Mouse (Mus musculus) midbrain, embryonic 11.5 days (tissue): ENCODE measurements around the gene Armh3. TPM values are rescaled to one million over a fixed set of nuclear protein-coding genes. Genes with fewer than 3 reads are reported as not detected.
A peak's percentile ranks its signal among the peaks of the same experiment; 100 is the strongest.
"Not testable (repeated sequence)": the region's sequence is repeated elsewhere in the genome, so short reads cannot be mapped to it uniquely, and the experiment has no call there.

ENCODE experiments used
- ATAC-seq: fragments of 200-750 bp; cut with Nextera tagmentation; 2 replicates; pipeline ENCODE4 v1.8.0; 2017; ENCODE audit warnings: moderate TSS enrichment, moderate library complexity; ENCODE audit not compliant: low FRiP score
- DNase-seq: peaks from one replicate; pipeline ENCODE4 v3.0.0; 2015; ENCODE audit warnings: low spot score; ENCODE audit errors: missing footprints
- H3K27ac ChIP-seq: fragments of 300-500 bp; sonication (generic); 2 replicates; pipeline ENCODE4 v1.5.1; 2014; ENCODE audit warnings: low read depth, low read length
- H3K27me3 ChIP-seq: fragments of 300-500 bp; sonication (generic); 2 replicates; pipeline ENCODE4 v1.6.1; 2014; ENCODE audit warnings: mild to moderate bottlenecking, low read length, moderate library complexity, mixed read lengths; ENCODE audit not compliant: control insufficient read depth, insufficient read depth
- H3K36me3 ChIP-seq: fragments of 300-500 bp; sonication (generic); 2 replicates; pipeline ENCODE4 v1.6.1; 2014; ENCODE audit warnings: mild to moderate bottlenecking, low read length, moderate library complexity, mixed read lengths; ENCODE audit not compliant: control insufficient read depth, insufficient read depth
- H3K4me1 ChIP-seq: fragments of 300-500 bp; sonication (generic); 2 replicates; pipeline ENCODE4 v1.6.1; 2014; ENCODE audit warnings: low read length; ENCODE audit not compliant: control insufficient read depth, insufficient read depth
- H3K4me2 ChIP-seq: fragments of 300-500 bp; sonication (generic); 2 replicates; pipeline ENCODE4 v1.6.1; 2014; ENCODE audit warnings: mild to moderate bottlenecking, moderate library complexity
- H3K4me3 ChIP-seq: fragments of 300-500 bp; sonication (generic); 2 replicates; pipeline ENCODE4 v1.5.1; 2014; ENCODE audit warnings: low read depth, low read length
- H3K9ac ChIP-seq: fragments of 300-500 bp; sonication (generic); 2 replicates; pipeline ENCODE4 v1.6.1; 2014; ENCODE audit warnings: low read length
- H3K9me3 ChIP-seq: fragments of 300-500 bp; sonication (generic); 2 replicates; pipeline ENCODE4 v1.6.1; 2016; ENCODE audit warnings: low read length; ENCODE audit not compliant: control insufficient read depth
- WGBS: fragments of 180-500 bp; shearing (Covaris S2); extraction: QIAGEN DNeasy Blood & Tissue Kit; methylation state at CpG from one replicate; pipeline ENCODE4 v1.1.7; 2014; 5-methylcytosine and 5-hydroxymethylcytosine counted together
- polyA plus RNA-seq: library from polyadenylated mRNA; unstranded; fragments of >200 nt; fragmentation: Nextera tagmentation; extraction: Ambion mirVana; gene quantifications from 2 replicates; pipeline ENCODE4 v1.2.1, GENCODE M21; 2014

The Armh3 gene
- polyA plus RNA-seq, 1 experiment from 2014 or later: 13.9 TPM

DNA sequence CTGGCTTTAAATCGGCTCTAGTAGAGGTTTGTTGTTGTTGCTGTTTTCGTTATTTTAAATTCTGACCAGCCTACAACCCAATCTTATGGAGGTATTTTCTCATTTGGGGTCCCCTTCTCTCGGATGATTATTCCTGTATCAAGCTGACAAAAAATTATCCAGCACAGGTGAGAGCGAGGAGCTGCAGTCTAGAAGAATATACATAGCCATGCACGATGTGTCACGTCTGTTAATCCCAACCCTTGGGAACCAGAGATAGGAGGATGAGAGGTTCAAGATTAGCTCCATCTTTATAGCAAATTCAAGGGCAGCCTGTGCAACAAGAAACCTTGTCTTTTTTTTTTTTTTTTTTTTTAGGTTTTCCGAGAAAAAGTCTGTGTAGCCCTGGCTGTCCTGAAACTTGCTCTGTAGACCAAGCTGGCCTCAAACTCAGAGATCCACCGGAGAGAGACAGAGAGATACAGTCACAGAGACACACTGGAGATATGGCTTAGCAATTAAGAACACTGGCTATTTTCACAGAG is 468 bp upstream of the Armh3 start:
- Histone ChIP-seq H3K4me2 (peak overlapping the region; percentile 62), H3K4me1 (peaks cover 2% of the 10 kb centered on the region), H3K9me3 (no peaks in the 10 kb centered on the region), H3K4me3 (peak overlapping the region; percentile 76), H3K27me3 (peaks cover 3% of the 10 kb centered on the region; the same call in 1 of the 2 replicates), H3K9ac (no peak overlapping the region), H3K27ac (no peak overlapping the region), H3K36me3 (no peaks in the 10 kb centered on the region)
- ATAC-seq: no peak
- WGBS: 16% methylated on average over 8 of the region's 8 CpGs
- DNase-seq: no peak

DNA sequence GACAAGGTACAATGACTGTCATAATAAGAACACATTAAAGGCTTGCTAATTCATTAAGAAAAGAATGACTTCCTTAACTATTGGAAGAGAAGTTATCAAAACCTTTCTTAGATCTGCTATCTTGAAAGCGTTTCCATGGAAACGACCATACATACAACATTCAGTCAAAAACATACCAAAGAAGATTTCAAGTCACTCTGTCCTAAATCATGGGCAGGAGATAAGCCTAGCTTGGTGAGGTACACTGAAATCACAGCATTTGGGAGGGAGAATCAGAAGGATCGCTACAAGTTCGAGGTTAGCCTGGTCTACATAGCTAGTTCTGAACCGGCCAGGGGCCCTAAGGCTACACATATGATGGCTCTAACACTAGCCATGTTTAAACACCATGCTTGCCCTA is 923 bp downstream of the Armh3 start:
- 62% methylated on average over 5 of the region's 5 CpGs for WGBS
- Histone ChIP-seq H3K9ac (peak overlapping the region; percentile 77), H3K36me3 (no peaks in the 10 kb centered on the region), H3K4me1 (no peaks in the 10 kb centered on the region), H3K4me2 (peak overlapping the region; percentile 62), H3K9me3 (no peaks in the 10 kb centered on the region), H3K4me3 (peak overlapping the region; percentile 76), H3K27ac (no peak overlapping the region), H3K27me3 (no peaks in the 10 kb centered on the region)
- ATAC-seq (no peak), DNase-seq (peak; percentile 85)

DNA sequence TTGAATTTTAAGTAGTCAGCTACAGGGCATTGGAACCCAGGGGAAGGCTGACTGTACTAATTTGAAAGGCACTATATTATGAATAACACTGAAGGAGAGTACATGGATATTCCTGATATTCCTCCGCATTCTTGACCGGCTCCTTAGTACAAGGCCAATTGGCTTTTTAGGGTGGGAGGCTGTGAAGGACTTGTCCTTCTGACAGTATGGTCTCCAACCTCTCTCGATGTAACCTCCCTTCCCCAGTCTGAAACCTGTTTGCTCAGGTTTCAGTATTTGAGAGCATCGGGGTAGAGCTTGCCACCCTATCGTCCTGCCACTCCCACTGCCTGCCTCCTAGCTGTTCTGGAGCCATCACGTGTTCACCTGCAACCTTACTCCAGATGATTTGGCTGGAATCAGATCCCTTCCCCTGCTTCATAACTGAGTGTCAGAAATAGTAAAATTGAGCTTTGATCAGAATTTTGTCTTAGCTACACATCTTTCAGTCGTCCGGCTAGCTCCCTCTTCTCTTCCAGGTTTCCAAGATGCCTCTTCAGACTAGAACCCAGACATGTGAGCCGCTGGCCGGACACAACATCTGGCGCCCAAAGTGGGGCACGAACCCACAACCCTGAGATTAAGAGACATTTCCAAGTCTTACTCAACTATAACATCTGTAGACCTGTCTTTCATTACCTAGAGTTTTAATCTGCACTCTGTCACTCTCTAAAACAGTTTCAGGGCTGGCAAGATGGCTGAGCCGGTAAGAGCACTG is 4.1 kb downstream of the Armh3 start:
- ATAC-seq (no peak), DNase-seq (no peak)
- H3K4me2 ChIP-seq: no peak overlapping the region
- no peaks in the 10 kb centered on the region for H3K36me3 ChIP-seq
- H3K4me1 ChIP-seq: no peaks in the 10 kb centered on the region
- no peak overlapping the region for H3K27ac ChIP-seq
- H3K27me3 ChIP-seq: no peaks in the 10 kb centered on the region
- H3K9ac ChIP-seq: no peak overlapping the region
- WGBS: 95% methylated on average over 13 of the region's 13 CpGs
- H3K9me3 ChIP-seq: no peaks in the 10 kb centered on the region
- H3K4me3 ChIP-seq: no peak overlapping the region

DNA sequence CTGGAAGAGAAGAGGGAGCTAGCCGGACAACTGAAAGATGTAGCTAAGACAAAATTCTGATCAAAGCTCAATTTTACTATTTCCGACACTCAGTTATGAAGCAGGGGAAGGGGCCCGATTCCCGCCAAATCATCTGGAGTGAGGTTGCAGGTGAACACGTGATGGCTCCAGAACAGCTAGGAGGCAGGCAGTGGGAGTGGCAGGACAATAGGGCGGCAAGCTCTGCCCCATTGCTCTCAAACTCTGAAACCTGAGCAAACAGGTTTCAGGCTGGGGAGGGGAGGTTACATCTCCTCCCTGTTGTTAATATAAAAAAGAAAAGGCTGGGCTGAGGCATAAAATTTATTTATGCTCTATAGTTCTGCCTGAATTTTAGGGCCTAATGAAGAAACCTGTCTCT is 4.8 kb downstream of the Armh3 start:
- H3K9me3 ChIP-seq, H3K36me3 ChIP-seq, DNase-seq, H3K4me2 ChIP-seq, H3K4me1 ChIP-seq, ATAC-seq, H3K9ac ChIP-seq, H3K27me3 ChIP-seq, H3K4me3 ChIP-seq, H3K27ac ChIP-seq: not testable (repeated sequence)
- WGBS: 87% methylated on average over 6 of the region's 6 CpGs

- ATAC-seq (no peak), DNase-seq (no peak)
- no peaks in the 10 kb centered on the region for H3K4me1 ChIP-seq
- no peak overlapping the region for H3K4me3 ChIP-seq
- H3K36me3 ChIP-seq: no peaks in the 10 kb centered on the region
- H3K9ac ChIP-seq: no peak overlapping the region
- no peak overlapping the region for H3K4me2 ChIP-seq
- H3K27me3 ChIP-seq: no peaks in the 10 kb centered on the region
- H3K27ac ChIP-seq: no peak overlapping the region
- 90% methylated on average over 3 of the region's 3 CpGs for WGBS
- H3K9me3 ChIP-seq: no peaks in the 10 kb centered on the region
These were observed 7.1 kb downstream of the Armh3 start for GRCm38 (mm10) chr19:45991171-45991570.

- DNase-seq (no peak), ATAC-seq (no peak)
- Histone ChIP-seq H3K4me1 (no peaks in the 10 kb centered on the region), H3K27ac (no peak overlapping the region), H3K36me3 (no peaks in the 10 kb centered on the region), H3K4me3 (no peak overlapping the region), H3K4me2 (no peak overlapping the region), H3K27me3 (no peaks in the 10 kb centered on the region), H3K9me3 (no peaks in the 10 kb centered on the region), H3K9ac (no peak overlapping the region)
- 89% methylated on average over 3 of the region's 3 CpGs for WGBS
These were observed 10.1 kb downstream of the Armh3 start for GRCm38 (mm10) chr19:45988238-45988637.

DNA sequence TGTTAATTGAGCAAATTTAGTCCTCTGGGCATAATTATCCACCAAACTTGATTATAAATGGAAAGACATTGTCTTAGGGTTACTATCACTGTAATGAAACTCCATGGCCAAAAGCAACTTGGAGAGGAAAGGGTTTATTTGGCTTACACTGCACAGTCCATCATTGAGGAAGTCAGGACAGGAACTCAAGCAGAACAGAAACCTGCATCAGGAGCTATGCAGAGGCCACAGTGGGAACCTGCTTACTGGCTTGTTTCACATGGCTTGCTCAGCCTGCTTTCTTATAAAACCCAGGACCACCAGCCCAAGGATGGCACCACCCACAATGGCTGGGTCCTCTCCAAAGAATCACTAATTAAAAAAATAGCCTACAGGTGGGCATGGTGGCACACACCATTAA is 13.9 kb downstream of the Armh3 start:
- H3K4me2 ChIP-seq: no peak overlapping the region
- no peaks in the 10 kb centered on the region for H3K27me3 ChIP-seq
- H3K4me1 ChIP-seq: no peaks in the 10 kb centered on the region
- no peak overlapping the region for H3K9ac ChIP-seq
- H3K27ac ChIP-seq: no peak overlapping the region
- ATAC-seq (no peak), DNase-seq (no peak)
- H3K9me3 ChIP-seq: no peaks in the 10 kb centered on the region
- H3K4me3 ChIP-seq: no peak overlapping the region
- no peaks in the 10 kb centered on the region for H3K36me3 ChIP-seq

- ATAC-seq (no peak), DNase-seq (no peak)
- no peak overlapping the region for H3K9ac ChIP-seq
- H3K36me3 ChIP-seq: no peaks in the 10 kb centered on the region
- 48% methylated on average over 5 of the region's 5 CpGs for WGBS
- H3K4me1 ChIP-seq: no peaks in the 10 kb centered on the region
- H3K9me3 ChIP-seq: no peaks in the 10 kb centered on the region
- H3K27ac ChIP-seq: no peak overlapping the region
- no peaks in the 10 kb centered on the region for H3K27me3 ChIP-seq
- no peak overlapping the region for H3K4me2 ChIP-seq
- H3K4me3 ChIP-seq: no peak overlapping the region
These were observed 37.5 kb downstream of the Armh3 start for GRCm38 (mm10) chr19:45960770-45961169.

DNA sequence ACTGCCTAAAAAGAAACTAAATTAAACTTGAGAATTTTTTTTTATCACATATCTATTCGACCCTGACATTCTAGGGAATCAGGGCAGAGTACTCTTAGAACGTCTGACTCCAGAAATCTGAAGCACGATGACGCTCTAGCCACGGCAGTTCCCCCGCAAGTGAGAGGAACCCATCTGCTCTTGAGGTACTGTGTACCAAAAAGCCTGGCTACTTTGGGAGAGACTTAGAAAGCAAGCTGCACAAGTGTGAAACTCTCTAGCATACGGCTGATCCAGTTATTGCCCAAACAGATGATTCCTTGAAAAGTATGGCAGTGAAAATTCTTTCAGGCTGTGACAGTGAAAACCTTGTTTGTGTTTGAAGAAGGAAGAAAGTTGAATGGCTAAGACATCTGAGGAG is 41.6 kb downstream of the Armh3 start:
- Histone ChIP-seq H3K36me3 (no peaks in the 10 kb centered on the region), H3K9me3 (no peaks in the 10 kb centered on the region), H3K9ac (no peak overlapping the region), H3K4me2 (no peak overlapping the region), H3K27me3 (no peaks in the 10 kb centered on the region), H3K4me3 (no peak overlapping the region), H3K4me1 (no peaks in the 10 kb centered on the region), H3K27ac (no peak overlapping the region)
- 93% methylated on average over 7 of the region's 7 CpGs for WGBS
- no peak for ATAC-seq
- DNase-seq: no peak
